Mouse (Mus musculus): ENCODE measurements around the gene Gm27021.

The Gm27021 gene

GRCm38 (mm10) chr8:120686051-120686450 lies 18.2 kb upstream of the Gm27021 start:
- no peak for DNase-seq (ENCODE audit: low read depth, low spot score)

GRCm38 (mm10) chr8:120685591-120685990 lies 17.7 kb upstream of the Gm27021 start:
- DNase-seq (ENCODE audit: low read depth, low spot score), result no peak

GRCm38 (mm10) chr8:120685097-120685496 lies 17.2 kb upstream of the Gm27021 start:
- no peak for DNase-seq (ENCODE audit: low read depth, low spot score)

GRCm38 (mm10) chr8:120684082-120684481 lies 16.2 kb upstream of the Gm27021 start:
- DNase-seq (ENCODE audit: low read depth, low spot score), result no peak

- peak; percentile 97 for DNase-seq (ENCODE audit: low read depth, low spot score)
Measured at GRCm38 (mm10) chr8:120683602-120684001, 15.7 kb upstream of the Gm27021 start.

- DNase-seq (ENCODE audit: low read depth, low spot score), result no peak
Measured at GRCm38 (mm10) chr8:120681113-120681512, 13.2 kb upstream of the Gm27021 start.

- DNase-seq (ENCODE audit: low read depth, low spot score), result peak; percentile 69
Measured at GRCm38 (mm10) chr8:120680405-120680804, 12.5 kb upstream of the Gm27021 start.

GRCm38 (mm10) chr8:120679629-120680387 lies 11.9 kb upstream of the Gm27021 start:
- no peak for DNase-seq (ENCODE audit: low read depth, low spot score)

GRCm38 (mm10) chr8:120678447-120678846 lies 10.6 kb upstream of the Gm27021 start:
- DNase-seq (ENCODE audit: low read depth, low spot score), result peak; percentile 80

GRCm38 (mm10) chr8:120675718-120676117 lies 7.8 kb upstream of the Gm27021 start:
- peak; percentile 16 for DNase-seq (ENCODE audit: low read depth, low spot score)

GRCm38 (mm10) chr8:120673298-120673697 lies 5.4 kb upstream of the Gm27021 start:
- no peak for DNase-seq (ENCODE audit: low read depth, low spot score)

- DNase-seq (ENCODE audit: low read depth, low spot score), result no peak
Measured at GRCm38 (mm10) chr8:120672626-120673229, 4.8 kb upstream of the Gm27021 start.

GRCm38 (mm10) chr8:120671775-120672174 lies 3.9 kb upstream of the Gm27021 start:
- no peak for DNase-seq (ENCODE audit: low read depth, low spot score)

GRCm38 (mm10) chr8:120668374-120668905 lies 561 bp upstream of the Gm27021 start, which contains the start of gene Emc8:
Gene Emc8 (minus strand): TSS chr8:120668573.
- no peak for DNase-seq (ENCODE audit: low read depth, low spot score)

- peak; percentile 57 for DNase-seq (ENCODE audit: low read depth, low spot score)
Measured at GRCm38 (mm10) chr8:120666807-120667470, 940 bp downstream of the Gm27021 start.

- DNase-seq (ENCODE audit: low read depth, low spot score), result peak; percentile 78
Measured at GRCm38 (mm10) chr8:120665726-120666455, 2.0 kb downstream of the Gm27021 start.

GRCm38 (mm10) chr8:120664566-120664965 lies 3.3 kb downstream of the Gm27021 start:
- no peak for DNase-seq (ENCODE audit: low read depth, low spot score)

GRCm38 (mm10) chr8:120657415-120657814 lies 10.5 kb downstream of the Gm27021 start:
- no peak for DNase-seq (ENCODE audit: low read depth, low spot score)

GRCm38 (mm10) chr8:120656322-120657052 lies 11.4 kb downstream of the Gm27021 start:
- no peak for DNase-seq (ENCODE audit: low read depth, low spot score)

GRCm38 (mm10) chr8:120647532-120647931 lies 20.3 kb downstream of the Gm27021 start, which contains the start of gene 1190005I06Rik:
Gene 1190005I06Rik (minus strand): TSS chr8:120647632.
- no peak for DNase-seq (ENCODE audit: low read depth, low spot score)

- DNase-seq (ENCODE audit: low read depth, low spot score), result no peak
Measured at GRCm38 (mm10) chr8:120644663-120645062, 23.2 kb downstream of the Gm27021 start.

Measured in A20 (cell line).